Mouse (Mus musculus) lung, postnatal 0 days (tissue): ENCODE data around the gene Zglp1. TPM values are rescaled to one million over a fixed set of nuclear protein-coding genes. Genes with fewer than 3 reads are reported as not detected.
A peak's percentile ranks its signal among the peaks of the same experiment; 100 is the strongest.
"Not testable (repeated sequence)": the region's sequence is repeated elsewhere in the genome, so short reads cannot be mapped to it uniquely, and the experiment has no call there.

ENCODE experiments used
- ATAC-seq: fragments of 200-750 bp; cut with Nextera tagmentation; 2 replicates; pipeline ENCODE4 v1.8.0; 2017; ENCODE audit warnings: moderate library complexity
- DNase-seq: peaks from one replicate; pipeline ENCODE4 v3.0.0-alpha.2; 2016; ENCODE audit warnings: low spot score
- H3K27ac ChIP-seq: fragments of 300-500 bp; sonication (generic); 2 replicates; pipeline ENCODE4 v1.5.1; 2014; ENCODE audit warnings: antibody characterized with exemption, mild to moderate bottlenecking, low read length, mixed read lengths
- H3K27me3 ChIP-seq: fragments of 300-500 bp; sonication (generic); replicated peaks from 2 replicates; pipeline ENCODE4 v1.6.1; 2014; ENCODE audit warnings: low read length, mixed read lengths; ENCODE audit not compliant: insufficient read depth
- H3K36me3 ChIP-seq: fragments of 300-500 bp; sonication (generic); 2 replicates; pipeline ENCODE4 v1.6.1; 2014; ENCODE audit warnings: low read length, mixed read lengths; ENCODE audit not compliant: insufficient read depth
- H3K4me1 ChIP-seq: fragments of 300-500 bp; sonication (generic); 2 replicates; pipeline ENCODE4 v1.6.1; 2014; ENCODE audit warnings: antibody characterized with exemption, low read depth, low read length, mixed read lengths; ENCODE audit not compliant: insufficient read depth
- H3K4me2 ChIP-seq: fragments of 300-500 bp; sonication (generic); replicated peaks from 2 replicates; pipeline ENCODE4 v1.6.1; 2014; ENCODE audit warnings: low read depth, mild to moderate bottlenecking, low read length, moderate library complexity, mixed read lengths
- H3K4me3 ChIP-seq: fragments of 300-500 bp; sonication (generic); 2 replicates; pipeline ENCODE4 v1.5.1; 2014; ENCODE audit warnings: low read depth, low read length
- H3K9ac ChIP-seq: fragments of 300-500 bp; sonication (generic); replicated peaks from 2 replicates; pipeline ENCODE4 v1.6.1; 2014; ENCODE audit warnings: low read depth, mild to moderate bottlenecking
- H3K9me3 ChIP-seq: fragments of 300-500 bp; sonication (generic); 2 replicates; pipeline ENCODE4 v1.6.1; 2016; ENCODE audit warnings: low read length, mixed read lengths
- CTCF ChIP-seq: IDR thresholded peaks from 2 replicates; pipeline ENCODE4 v1.5.1; 2016; ENCODE audit warnings: antibody characterized with exemption, mild to moderate bottlenecking
- EP300 ChIP-seq: IDR thresholded peaks from 2 replicates; pipeline ENCODE4 v1.6.1; 2016; ENCODE audit warnings: antibody characterized with exemption, mild to moderate bottlenecking, control low read depth
- WGBS: fragments of 180-500 bp; shearing (Covaris S2); extraction: QIAGEN DNeasy Blood & Tissue Kit; methylation state at CpG from one replicate; pipeline ENCODE4 v1.1.7; 2014; 5-methylcytosine and 5-hydroxymethylcytosine counted together
- polyA plus RNA-seq: library from polyadenylated mRNA; unstranded; fragments of >200 nt; fragmentation: Nextera tagmentation; extraction: Ambion mirVana; gene quantifications from 2 replicates; pipeline ENCODE4 v1.2.1, GENCODE M21; 2015

Gene Zglp1
- polyA plus RNA-seq, 1 experiment from 2014 or later, result not detected

- Histone ChIP-seq H3K36me3 (peaks cover 29% of the 10 kb centered on the region; the same call in 1 of the 2 replicates), H3K9ac (no peak overlapping the region), H3K4me1 (no peaks in the 10 kb centered on the region), H3K27me3 (no peaks in the 10 kb centered on the region), H3K4me3 (no peak overlapping the region), H3K27ac (peak overlapping the region; percentile 63; the same call in 1 of the 2 replicates), H3K4me2 (0 out of 2 replicates have a peak overlapping the region, but pooled peaks have one; percentile 96), H3K9me3 (no peaks in the 10 kb centered on the region)
- WGBS, result 86% methylated on average over 1 of the region's 1 CpGs
- TF ChIP-seq EP300, result no peak
- no peak for TF ChIP-seq CTCF
- ATAC-seq, result no peak
- no peak for DNase-seq
Observed at GRCm38 (mm10) chr9:21074173-21074572, 7.3 kb upstream of the Zglp1 start.

- H3K9ac ChIP-seq, result peak within 1 kb of the TSS; percentile 65
- peak; percentile 98 for ATAC-seq
- H3K27me3 ChIP-seq, result no peaks in the 10 kb centered on the region
- H3K9me3 ChIP-seq, result no peaks in the 10 kb centered on the region
- H3K27ac ChIP-seq, result peak within 1 kb of the TSS; percentile 63
- peaks cover 20% of the 10 kb centered on the region; the same call in 1 of the 2 replicates for H3K36me3 ChIP-seq
- peak within 1 kb of the TSS; percentile 69 for H3K4me3 ChIP-seq
- WGBS, result 3% methylated on average over 41 of the region's 58 CpGs
- peak within 1 kb of the TSS; percentile 96 for H3K4me2 ChIP-seq
- peak; percentile 96 for DNase-seq
- TF ChIP-seq CTCF (no peak), EP300 (no peak)
- H3K4me1 ChIP-seq, result no peaks in the 10 kb centered on the region
Observed at GRCm38 (mm10) chr9:21073044-21073840, 6.3 kb upstream of the Zglp1 start, which contains the start of the genes Gm49373 and Fdx1l. Gm49373 (minus strand) TSS chr9:21073096. Fdx1l (minus strand) TSS chr9:21073614.

DNA sequence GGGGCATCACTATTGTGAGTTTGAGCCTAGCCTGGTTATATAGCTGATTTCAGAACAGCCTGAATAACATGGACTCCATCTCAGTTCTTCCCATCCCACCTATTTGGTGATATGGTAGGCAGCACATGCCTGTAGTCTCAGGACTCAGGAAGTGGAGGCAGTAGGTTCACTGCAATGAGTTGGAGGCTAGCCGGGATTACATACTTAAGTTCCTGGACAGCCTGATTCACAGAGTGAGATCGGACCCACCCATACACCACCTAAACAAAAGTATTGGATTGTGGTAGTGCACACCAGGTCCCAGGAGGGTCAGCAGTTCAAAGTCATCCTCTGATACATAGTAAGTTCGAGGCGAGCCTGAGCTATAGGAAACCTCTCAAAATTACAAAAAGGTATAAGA is 5.7 kb upstream of the Zglp1 start:
- H3K27ac ChIP-seq, result no peak overlapping the region
- peaks cover 17% of the 10 kb centered on the region; the same call in 1 of the 2 replicates for H3K36me3 ChIP-seq
- no peak for DNase-seq
- H3K9ac ChIP-seq, result peak overlapping the region; percentile 65
- H3K4me1 ChIP-seq, result no peaks in the 10 kb centered on the region
- H3K9me3 ChIP-seq, result no peaks in the 10 kb centered on the region
- no peaks in the 10 kb centered on the region for H3K27me3 ChIP-seq
- 3% methylated on average over 4 of the region's 4 CpGs for WGBS
- no peak for TF ChIP-seq EP300
- no peak for TF ChIP-seq CTCF
- peak overlapping the region; percentile 96 for H3K4me2 ChIP-seq
- H3K4me3 ChIP-seq, result peak overlapping the region; percentile 69
- no peak for ATAC-seq

GRCm38 (mm10) chr9:21062928-21063327 is 4.0 kb downstream of the Zglp1 start:
- H3K4me1 ChIP-seq, result no peaks in the 10 kb centered on the region
- no peak overlapping the region for H3K4me3 ChIP-seq
- H3K36me3 ChIP-seq, result no peaks in the 10 kb centered on the region
- 85% methylated on average over 2 of the region's 2 CpGs for WGBS
- no peak overlapping the region for H3K27ac ChIP-seq
- no peak overlapping the region for H3K9ac ChIP-seq
- H3K9me3 ChIP-seq, result no peaks in the 10 kb centered on the region
- no peak for ATAC-seq
- H3K27me3 ChIP-seq, result no peaks in the 10 kb centered on the region
- TF ChIP-seq EP300 (no peak), CTCF (no peak)
- no peak overlapping the region for H3K4me2 ChIP-seq
- DNase-seq, result no peak

DNA sequence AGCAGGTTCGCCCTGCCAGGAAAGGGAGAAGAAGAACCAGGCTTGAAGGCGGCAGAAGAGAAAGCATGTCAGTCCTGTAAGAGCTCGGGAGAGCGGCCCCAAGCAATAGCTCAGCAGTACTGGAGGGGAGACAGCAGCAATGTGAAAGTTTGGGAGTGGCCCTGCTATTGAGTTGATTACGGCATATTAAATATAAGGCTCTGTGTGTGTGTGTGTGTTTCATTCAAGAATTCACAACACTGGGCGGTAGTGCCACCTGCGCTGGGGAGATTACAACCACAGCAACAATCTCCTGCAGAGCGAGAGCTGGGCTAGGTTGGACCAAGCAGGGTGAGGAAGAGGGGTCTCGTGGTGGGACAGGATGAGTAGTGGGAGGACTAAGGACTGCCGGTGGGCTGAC is 15.3 kb downstream of the Zglp1 start:
- WGBS, result 51% methylated on average over 10 of the region's 10 CpGs
- no peak for DNase-seq
- no peak for ATAC-seq

GRCm38 (mm10) chr9:21045235-21045634 is 21.7 kb downstream of the Zglp1 start:
- Histone ChIP-seq H3K27ac (no peak overlapping the region), H3K27me3 (no peaks in the 10 kb centered on the region), H3K4me3 (no peak overlapping the region), H3K9me3 (no peaks in the 10 kb centered on the region), H3K9ac (no peak overlapping the region), H3K4me2 (no peak overlapping the region), H3K36me3 (no peaks in the 10 kb centered on the region), H3K4me1 (no peaks in the 10 kb centered on the region)
- WGBS, result 75% methylated on average over 3 of the region's 3 CpGs
- TF ChIP-seq CTCF (no peak), EP300 (no peak)
- ATAC-seq (no peak), DNase-seq (no peak)

More for the DNA sequence above, 15.3 kb downstream of the Zglp1 start:
- Histone ChIP-seq H3K4me3 (no peak overlapping the region), H3K27ac (no peak overlapping the region), H3K4me2 (no peak overlapping the region), H3K36me3 (no peaks in the 10 kb centered on the region), H3K9ac (no peak overlapping the region), H3K27me3 (no peaks in the 10 kb centered on the region), H3K9me3 (no peaks in the 10 kb centered on the region), H3K4me1 (no peaks in the 10 kb centered on the region)
- TF ChIP-seq EP300, result no peak
- TF ChIP-seq CTCF, result no peak

GRCm38 (mm10) chr9:21044785-21045184 is 22.1 kb downstream of the Zglp1 start:
- H3K4me2 ChIP-seq, ATAC-seq, H3K4me1 ChIP-seq, H3K27me3 ChIP-seq, H3K27ac ChIP-seq, H3K36me3 ChIP-seq, DNase-seq, H3K9me3 ChIP-seq, H3K4me3 ChIP-seq, H3K9ac ChIP-seq: not testable (repeated sequence)
- WGBS, result 38% methylated on average over 1 of the region's 1 CpGs
